Mouse (Mus musculus) olfactory bulb, adult 2 months (tissue): Measurements from ENCODE around the gene Etl4.

Source experiments
- CTCF ChIP-seq: fragments of 200-500 bp; IDR thresholded peaks from 2 replicates; pipeline ENCODE4 v1.5.1; 2012; ENCODE audit warnings: low read depth, mild to moderate bottlenecking, low read length, moderate library complexity; ENCODE audit not compliant: insufficient read depth
- POLR2A ChIP-seq: fragments of 200-500 bp; IDR thresholded peaks from 2 replicates; pipeline ENCODE4 v1.6.1; 2012; ENCODE audit warnings: mild to moderate bottlenecking, low read depth, low read length, moderate library complexity; ENCODE audit not compliant: insufficient read depth

DNA sequence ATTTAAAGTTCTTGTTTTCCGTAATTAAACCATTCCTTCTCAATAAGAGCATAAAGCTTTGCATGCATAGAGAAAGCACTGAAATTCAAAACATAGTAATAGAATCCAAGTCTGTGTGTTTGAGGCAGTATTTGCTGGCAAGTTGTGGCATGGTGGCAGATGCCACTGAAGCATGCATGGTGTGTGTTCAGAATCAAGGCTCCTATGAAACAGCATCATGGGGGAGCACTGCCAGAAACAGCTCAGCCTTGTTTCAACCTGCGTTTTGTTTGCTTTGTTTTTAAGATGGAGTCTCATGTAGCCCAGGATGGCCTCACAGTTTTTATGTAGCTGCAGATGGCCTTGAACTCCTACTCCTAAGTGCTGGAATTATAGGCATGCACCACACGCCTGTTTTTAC, 614.1 kb downstream of the Etl4 start:
- TF ChIP-seq CTCF (no peak), POLR2A (no peak)
